Mouse (Mus musculus): ENCODE measurements around the gene Gm20765. TPM values are rescaled to one million over a fixed set of nuclear protein-coding genes. Genes with fewer than 3 reads are reported as not detected.

The Gm20765 gene
- polyA plus RNA-seq (2012; rRNA removed): not detected in 2 replicates

GRCm38 (mm10) chr10:104185233-104185632, at the start of gene Gm20765:
Gene Gm20765, plus strand, starts transcription at chr10:104185533.

GRCm38 (mm10) chr10:104142687-104143086, 42.6 kb upstream of the Gm20765 start, which contains the start of gene Gm21293:
Gene Gm21293, plus strand, starts transcription at chr10:104142987.

GRCm38 (mm10) chr10:104151197-104151596, 34.1 kb upstream of the Gm20765 start, which contains the start of gene Gm6763:
Gene Gm6763, plus strand, starts transcription at chr10:104151497.

GRCm38 (mm10) chr10:104159706-104160105, 25.6 kb upstream of the Gm20765 start, which contains the start of gene Gm8764:
Gene Gm8764, plus strand, starts transcription at chr10:104160006.

GRCm38 (mm10) chr10:104168215-104168614, 17.1 kb upstream of the Gm20765 start, which contains the start of gene Gm21304:
Gene Gm21304, plus strand, starts transcription at chr10:104168515.

GRCm38 (mm10) chr10:104176724-104177123, 8.6 kb upstream of the Gm20765 start, which contains the start of gene Gm21312:
Gene Gm21312, plus strand, starts transcription at chr10:104177024.

GRCm38 (mm10) chr10:104193742-104194141, 8.4 kb downstream of the Gm20765 start, which contains the start of gene Gm4340:
Gene Gm4340, plus strand, starts transcription at chr10:104194042.

Other genes with a start within 250 kb of the Gm20765 start
- gene Gm21293, start 42.5 kb upstream of the Gm20765 start, polyA plus RNA-seq (2012; rRNA removed): not detected in 2 replicates
- not detected in 2 replicates for gene Gm6763, start 34.0 kb upstream of the Gm20765 start, polyA plus RNA-seq (2012; rRNA removed)
- gene Gm8764, start 25.5 kb upstream of the Gm20765 start, polyA plus RNA-seq (2012; rRNA removed): not detected in 2 replicates
- gene Gm21304, start 17.0 kb upstream of the Gm20765 start, polyA plus RNA-seq (2012; rRNA removed): not detected in 2 replicates
- gene Gm21312, start 8.5 kb upstream of the Gm20765 start, polyA plus RNA-seq (2012; rRNA removed): not detected in 2 replicates
- gene Gm4340, start 8.5 kb downstream of the Gm20765 start, polyA plus RNA-seq (2012; rRNA removed): not detected in 2 replicates